ENCODE assay signal across 26 mouse cellular contexts in genomic region chr6:62458710-62459109, GRCm38 (mm10).
"Had no signal": no experiment of that assay in that cellular context is flagged by ENCODE, and none has a peak within 500 bp of the region (broad histone marks: within the 10 kb centered on the region; RNA-seq: fewer than 3 reads in every experiment).

No protein-coding gene starts in this region.

- H3K36me3 ChIP-seq: limb, embryonic 10.5 days; limb, embryonic 12.5 days; limb, embryonic 13.5 days; limb, embryonic 15.5 days; liver, embryonic 12.5 days; liver, embryonic 13.5 days; liver, embryonic 15.5 days; lung, embryonic 15.5 days; midbrain, embryonic 10.5 days; midbrain, embryonic 12.5 days; midbrain, embryonic 13.5 days; midbrain, embryonic 15.5 days had no signal

- H3K4me2 ChIP-seq: limb, embryonic 12.5 days; limb, embryonic 13.5 days; limb, embryonic 15.5 days; liver, embryonic 11.5 days; liver, embryonic 12.5 days; liver, embryonic 13.5 days; liver, embryonic 15.5 days; lung, embryonic 14.5 days; lung, embryonic 15.5 days; midbrain, embryonic 11.5 days; midbrain, embryonic 12.5 days; midbrain, embryonic 13.5 days; midbrain, embryonic 15.5 days had no signal

- DNase-seq: left cerebral cortex, postnatal 4 days; liver; liver, embryonic 13.5 days; liver, postnatal 0 days; lung, adult 18-20 months; lung, adult 2 months; lung, embryonic 14.5 days; lung, postnatal 10 days; lung, postnatal 14 days; lung, postnatal 36 days; lung, postnatal 4 days; midbrain, embryonic 14.5 days had no signal

- H3K4me3 ChIP-seq: limb, embryonic 10.5 days; limb, embryonic 12.5 days; limb, embryonic 13.5 days; limb, embryonic 15.5 days; liver, embryonic 12.5 days; liver, embryonic 13.5 days; liver, embryonic 15.5 days; lung, embryonic 15.5 days; megakaryocyte, embryonic 14.5 days; midbrain, embryonic 10.5 days; midbrain, embryonic 12.5 days; midbrain, embryonic 13.5 days; midbrain, embryonic 15.5 days had no signal

- H3K27me3 ChIP-seq: limb, embryonic 12.5 days; limb, embryonic 13.5 days; limb, embryonic 15.5 days; liver, embryonic 12.5 days; liver, embryonic 13.5 days; liver, embryonic 15.5 days; lung, embryonic 15.5 days; megakaryocyte, embryonic 14.5 days; midbrain, embryonic 12.5 days; midbrain, embryonic 13.5 days; midbrain, embryonic 15.5 days had no signal
